Mouse (Mus musculus): ENCODE measurements around the gene Slc12a8.

The Slc12a8 gene

DNA sequence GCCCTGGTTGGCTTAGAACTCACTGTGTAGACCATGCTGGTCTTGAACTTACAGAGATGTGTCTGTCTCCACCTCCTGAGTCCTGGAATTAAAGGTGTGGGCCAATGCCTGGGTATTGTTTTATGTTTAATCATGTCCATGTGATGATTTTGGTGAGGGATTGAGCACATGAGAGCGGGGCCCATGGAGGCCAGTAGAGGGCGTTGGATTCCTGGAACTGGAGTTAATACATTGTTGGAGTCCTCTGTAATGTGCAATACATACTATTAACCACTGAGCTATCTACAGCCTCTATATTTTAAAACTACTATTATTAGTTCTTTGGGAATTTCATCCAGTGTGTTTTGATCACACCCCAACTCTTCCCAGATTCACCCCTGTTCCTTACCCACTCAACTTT lies 27.2 kb downstream of the Slc12a8 start:
- no peak for DNase-seq

DNA sequence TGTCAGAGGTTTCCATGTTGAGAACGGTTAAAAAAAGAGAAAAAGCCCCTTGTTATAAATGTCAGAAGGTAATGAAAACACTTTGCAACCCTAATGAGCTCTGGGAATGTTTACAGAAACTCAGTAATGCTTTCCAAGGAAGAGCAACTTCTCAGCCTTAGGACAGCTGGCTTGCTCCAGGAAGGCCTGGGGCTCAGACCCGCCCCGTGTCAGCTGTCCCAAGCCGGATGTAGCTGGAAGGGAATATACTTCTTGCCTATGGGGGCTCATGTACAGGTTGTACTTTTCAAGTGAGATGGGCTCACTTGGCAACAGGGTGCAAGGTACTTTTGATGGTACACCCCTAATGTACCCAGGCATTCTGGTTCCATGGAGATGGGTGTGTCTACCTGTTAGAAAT lies 28.4 kb downstream of the Slc12a8 start:
- no peak for DNase-seq

DNA sequence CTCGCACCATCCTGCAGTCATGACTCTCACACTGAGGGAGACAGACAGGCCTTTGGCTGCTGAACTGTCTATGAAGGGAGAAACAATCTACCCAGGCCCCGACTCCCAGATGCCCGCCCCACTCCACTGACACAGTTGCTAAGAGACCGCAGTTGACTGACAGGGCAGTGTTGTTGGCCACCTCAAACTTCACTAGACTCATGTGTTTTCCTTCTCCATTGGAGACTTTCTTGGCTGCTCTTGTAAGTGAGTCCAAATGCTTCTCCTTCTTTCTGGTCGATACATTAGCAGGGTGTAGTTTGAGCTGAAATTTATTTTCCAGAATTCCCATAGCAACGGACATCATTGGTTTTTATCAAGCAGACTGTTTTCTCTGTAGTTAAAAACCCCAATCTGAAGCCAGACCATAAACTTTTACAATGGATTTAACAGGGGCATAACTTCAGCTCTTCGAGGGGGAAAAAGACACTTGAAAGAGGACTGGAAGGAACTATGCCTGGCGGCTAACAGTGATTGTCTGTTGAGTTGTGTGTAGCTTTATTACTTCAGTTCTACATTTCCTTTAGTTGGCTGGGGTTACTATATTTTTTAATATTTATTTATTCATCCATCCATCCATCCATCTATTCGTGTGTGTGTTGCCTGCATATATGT lies 36.7 kb downstream of the Slc12a8 start:
- peak in 1 of 2 experiments; percentile 48 for DNase-seq

DNA sequence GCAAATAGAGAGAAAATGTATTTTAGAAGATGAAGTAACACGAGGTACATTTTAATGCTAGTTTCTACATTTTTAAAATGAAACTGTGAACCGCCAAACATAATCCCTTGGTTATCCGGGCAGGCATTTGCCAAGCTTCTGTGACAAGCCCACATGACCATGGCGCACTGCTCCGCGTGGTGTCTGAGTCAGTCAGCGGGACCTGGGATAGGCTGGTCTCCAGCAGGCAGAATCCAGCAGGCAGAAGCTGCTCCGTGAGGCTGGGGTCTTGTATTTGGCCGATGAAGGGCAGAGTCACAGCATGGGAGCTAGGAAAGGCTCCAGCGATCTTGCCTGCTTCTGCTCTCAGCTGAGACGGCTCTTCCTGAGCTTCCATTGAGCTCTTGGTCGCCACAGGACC lies 41.0 kb downstream of the Slc12a8 start:
- no peak for DNase-seq

DNA sequence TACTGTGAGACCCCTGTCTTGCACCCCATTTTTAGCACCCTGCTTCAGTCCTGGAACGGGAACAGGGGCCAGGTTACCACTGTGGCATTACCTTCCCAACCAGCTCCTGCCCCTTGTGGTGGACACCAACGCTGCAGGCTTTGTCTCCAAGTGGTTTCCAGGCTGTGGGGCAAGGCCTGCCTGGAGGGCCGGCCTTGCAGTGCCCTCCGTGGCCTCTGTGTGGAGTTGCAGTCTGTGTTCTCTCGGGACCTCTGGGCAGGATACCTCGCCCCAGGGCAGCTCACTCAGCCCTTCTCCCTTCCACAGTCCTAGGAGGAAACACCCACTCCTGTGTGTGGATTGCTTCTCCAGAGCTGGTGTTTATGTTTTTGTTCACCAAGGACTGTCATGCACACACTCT lies 43.2 kb downstream of the Slc12a8 start:
- peak; percentile 90 to 93 for DNase-seq

DNA sequence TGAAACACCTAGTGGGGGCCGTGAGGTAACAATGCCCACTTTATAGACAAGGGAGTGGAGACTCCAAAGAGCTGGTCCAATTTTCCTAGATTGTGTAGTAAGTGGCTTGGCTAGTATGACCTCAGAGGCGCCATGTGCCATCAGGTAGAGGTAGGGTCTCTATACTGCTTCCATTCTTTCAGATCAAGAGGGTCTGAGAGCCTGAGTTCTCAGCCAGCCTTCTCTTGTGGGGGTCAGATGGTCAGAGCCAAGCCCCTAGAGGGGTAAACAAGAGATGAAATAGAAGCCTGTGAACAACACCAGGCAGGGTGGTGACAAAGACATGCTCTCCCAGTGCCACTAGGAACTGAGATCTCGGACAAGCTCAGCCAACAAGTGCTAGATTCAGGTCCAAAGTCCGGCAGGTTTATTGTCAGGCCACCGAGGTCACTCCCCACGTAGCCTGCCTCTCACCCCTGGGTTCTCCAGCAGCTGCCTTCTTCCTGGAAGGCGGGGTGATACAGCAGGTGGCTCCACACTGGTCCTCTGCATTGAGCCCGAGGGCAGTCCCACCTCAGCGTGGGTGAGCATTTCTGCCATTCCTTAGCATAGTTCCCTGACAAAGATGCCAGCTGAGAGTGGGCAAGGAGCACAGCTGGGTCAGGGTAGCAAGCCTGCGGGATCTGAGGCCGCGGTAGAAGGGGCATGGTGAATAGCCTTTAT lies 44.3 kb downstream of the Slc12a8 start:
- no peak for DNase-seq

DNA sequence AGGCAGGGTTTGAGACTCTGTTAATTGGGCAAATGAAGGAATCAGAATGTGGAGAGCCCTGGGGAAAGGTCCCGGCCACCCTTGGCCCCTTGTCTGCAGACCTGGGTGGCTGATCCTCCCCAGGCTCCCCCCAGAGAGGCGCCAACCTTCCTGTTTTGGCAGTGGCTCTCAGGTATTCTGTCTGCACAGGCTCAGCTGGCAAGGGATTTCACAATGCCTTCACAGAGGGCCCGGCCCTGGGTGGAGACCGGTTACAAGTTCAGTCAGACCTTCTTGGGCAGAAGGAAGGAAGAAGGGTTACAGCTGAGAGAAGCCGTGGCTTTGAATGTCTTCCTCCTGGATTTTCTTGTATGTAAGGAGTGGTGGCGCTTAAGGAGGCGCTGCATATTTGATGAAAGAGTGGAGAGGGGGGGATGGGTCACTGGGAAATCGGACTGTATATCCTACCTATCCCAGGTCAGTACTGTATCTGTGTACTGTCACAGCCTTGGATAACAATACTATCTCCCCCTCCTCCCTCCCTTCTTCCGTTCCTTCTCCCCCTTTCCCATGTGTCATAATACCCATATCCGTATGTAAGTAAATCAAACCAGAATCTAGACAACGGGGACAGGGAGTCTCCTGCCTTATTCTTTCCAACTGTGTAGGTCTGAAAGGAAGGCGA lies 45.9 kb downstream of the Slc12a8 start:
- peak in 1 of 2 experiments; percentile 54 for DNase-seq

DNA sequence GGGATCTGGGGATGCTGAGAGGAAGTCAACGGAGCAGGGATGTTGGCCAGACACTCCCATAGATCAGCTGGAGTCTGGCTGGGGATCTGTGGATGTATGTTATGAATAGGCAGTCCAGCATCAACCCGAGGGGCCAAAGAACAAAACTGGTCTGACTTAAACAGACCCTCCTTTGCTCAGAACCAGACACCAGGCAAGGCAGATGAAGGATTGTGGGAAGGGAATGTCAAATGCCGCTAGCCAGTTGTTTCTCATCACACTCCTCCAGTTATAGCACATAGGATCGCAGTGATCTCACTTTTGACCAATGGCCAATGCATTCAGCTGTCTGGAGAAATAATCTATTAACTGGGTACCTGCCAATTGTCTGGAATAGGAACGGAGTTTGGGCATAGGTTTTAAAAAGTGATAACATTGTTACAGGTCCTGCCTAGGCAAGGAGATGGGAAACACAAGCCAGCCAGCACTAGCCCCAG lies 46.4 kb downstream of the Slc12a8 start:
- peak in 1 of 2 experiments; percentile 51 for DNase-seq

DNA sequence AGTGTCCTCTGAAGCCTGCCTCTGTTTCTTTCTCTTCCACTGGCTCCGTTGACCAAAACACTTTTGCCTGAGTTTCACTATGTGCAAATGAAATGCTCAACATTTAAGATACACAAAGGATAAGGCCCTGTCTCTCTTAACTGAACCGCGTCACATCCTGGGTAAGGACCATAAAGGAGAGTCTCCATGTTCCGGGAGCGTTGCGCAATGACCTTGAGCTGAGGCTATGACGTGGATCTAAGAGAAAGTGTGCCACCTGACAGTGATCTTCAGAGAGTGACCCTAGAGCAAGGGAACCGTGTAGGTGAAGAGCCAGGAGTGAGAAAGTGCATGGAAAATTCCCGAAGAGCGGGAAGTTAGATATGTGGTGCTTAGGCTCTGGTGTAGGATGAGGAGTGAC lies 49.3 kb downstream of the Slc12a8 start:
- DNase-seq: no peak

DNA sequence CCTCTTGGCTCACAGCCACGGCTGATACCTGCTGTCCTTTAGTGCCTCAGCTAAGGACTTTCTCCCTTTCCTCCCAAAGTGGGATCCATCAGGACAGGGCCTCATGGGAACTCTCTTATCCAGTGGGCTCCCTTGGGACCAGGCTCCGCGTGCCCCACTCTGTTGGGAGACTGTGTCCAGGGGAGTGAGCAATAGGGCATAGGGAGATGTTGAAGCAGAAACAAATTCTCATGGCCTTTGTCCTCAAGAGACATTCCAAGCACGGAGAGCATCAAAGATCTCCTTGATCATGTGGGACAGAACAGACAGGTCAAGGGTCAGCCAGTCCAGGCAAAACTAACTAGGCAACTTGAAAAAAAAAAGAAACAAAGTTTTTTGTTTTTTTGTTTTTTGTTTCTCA lies 50.6 kb downstream of the Slc12a8 start:
- DNase-seq: no peak

DNA sequence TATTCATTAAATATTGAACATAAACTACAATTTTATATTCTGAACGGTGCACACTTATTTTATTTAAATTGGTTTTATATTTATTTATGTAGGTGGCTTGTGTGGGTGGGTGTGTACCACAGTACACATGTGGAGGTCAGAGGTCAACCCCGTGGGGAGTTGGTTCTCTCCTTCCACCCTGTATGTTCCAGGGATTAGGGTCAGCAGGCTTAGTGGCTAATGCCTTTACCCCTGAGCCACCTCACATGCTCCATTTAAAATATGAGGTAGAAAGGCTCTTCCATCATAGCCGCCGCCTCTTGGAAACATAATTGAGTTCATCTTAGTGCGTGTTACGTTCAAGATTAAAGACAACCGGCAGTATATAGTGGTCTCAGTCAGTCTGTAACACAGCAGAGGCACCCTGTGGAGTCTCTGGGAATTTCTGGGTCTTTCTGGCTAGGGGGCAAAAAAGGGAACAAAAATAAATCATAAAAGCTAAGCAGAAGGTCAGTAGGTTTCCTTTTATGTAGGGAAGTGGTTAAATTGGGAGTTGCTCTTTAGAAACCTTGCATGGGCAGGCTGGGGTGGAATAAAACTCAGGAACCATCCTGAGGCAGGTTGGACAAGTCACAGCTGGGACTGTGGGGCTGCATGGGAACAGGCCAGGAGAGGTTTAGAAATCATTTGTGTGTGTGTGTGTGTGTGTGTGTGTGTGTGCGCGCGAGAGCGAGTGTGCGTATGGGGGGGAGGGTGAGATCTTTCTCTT lies 51.3 kb downstream of the Slc12a8 start:
- no peak for DNase-seq

DNA sequence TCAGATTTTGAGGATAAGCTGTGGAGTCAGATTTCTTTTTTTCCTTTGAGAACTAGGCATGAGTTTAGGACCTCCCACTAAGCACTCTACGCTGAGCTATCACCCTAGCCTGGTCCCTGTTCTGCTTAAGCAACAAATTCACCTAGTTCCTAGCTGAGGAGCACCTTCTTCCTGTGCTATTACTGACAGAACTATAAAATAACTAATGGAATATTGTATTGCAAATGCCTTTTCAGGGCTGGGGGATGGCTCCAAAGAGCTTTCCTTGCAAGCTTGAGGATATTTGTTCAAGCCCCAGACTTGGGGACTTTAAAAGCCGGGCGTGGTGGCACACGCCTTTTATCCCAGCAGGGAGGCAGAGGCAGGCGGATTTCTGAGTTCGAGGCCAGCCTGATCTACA lies 55.5 kb downstream of the Slc12a8 start:
- DNase-seq: no peak

DNA sequence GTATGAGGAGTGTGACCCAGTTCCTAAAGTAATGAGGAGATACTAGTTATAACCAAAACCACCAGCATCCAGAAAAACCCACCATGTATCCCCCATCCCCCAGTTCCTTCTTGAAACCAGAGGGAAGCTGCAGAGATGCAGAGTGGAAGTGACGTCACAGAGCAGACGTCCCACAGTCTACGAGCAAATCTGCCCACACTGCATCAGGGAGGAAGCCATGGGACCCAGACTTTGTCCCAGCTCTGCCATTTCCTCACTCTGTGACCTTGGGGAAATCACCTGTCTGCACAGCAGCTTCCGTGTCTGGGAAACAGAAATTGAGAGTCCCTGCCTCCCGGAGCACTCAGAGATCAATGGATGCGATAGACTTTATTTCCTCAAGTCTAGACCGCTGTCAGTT lies 56.6 kb downstream of the Slc12a8 start:
- DNase-seq: no peak

DNA sequence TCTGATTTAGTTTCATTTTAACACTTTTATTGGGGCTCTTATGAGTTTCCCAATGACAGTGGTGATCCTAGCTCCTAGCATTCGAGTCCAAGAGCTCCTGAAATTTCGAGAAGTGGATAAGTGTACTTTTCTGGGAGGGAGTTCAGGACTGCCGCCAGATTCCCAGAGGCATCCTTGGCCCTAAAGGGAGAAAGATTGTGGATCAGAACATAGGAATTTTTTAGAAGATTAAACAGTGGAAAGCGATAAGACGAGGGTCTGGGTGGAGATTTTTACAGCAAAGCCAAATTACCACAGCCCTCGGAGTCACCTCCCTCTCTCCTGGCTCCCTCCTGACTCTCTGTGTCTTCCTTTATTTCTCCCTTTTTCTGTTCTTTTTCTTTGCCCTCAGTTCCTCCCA lies 58.6 kb downstream of the Slc12a8 start:
- DNase-seq: no peak

DNA sequence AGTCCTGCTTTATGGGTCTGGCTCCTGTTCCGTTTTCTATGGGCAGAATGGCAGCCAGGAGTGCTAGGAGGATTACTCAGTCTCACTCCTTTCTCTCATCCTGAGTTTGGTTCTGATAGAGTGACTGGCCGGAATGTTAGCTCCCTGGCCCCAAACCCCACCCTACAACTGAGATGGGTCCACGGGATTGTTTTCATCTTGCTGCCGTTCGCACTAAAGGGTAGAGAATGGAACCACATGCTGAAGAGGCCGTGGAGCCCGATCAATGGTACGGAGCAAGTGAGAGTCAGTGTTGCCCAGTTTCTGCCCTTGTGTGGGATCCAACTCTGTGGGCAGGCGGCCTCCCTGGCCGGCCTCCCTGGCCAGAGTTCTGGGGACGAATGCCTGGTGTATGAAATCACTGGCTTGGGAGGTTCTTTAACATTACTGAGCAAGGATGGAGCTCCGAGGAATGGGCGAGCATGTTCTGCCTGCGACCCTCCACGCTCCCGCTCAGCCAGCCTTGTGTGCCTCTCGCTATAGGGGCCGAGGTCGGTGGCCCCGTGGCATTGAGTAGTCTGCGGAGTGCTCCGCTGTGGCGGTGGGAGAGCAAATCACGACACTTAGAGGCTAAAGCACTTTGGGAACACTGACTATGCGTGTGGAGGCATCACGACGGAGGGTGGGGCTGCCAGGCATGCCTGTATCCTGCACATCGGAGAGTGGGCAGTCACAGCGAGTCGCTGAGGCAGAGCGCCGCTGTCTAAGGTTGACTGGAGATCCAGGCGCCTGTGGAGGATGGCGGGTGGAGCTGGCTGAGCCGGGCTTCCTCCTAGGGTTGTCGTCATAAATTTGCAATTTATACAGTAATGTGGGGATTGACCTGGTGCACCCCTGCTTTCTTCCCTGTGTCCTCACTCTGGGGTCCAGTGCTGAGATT lies 59.4 kb downstream of the Slc12a8 start:
- peak; percentile 52 to 69 for DNase-seq

DNA sequence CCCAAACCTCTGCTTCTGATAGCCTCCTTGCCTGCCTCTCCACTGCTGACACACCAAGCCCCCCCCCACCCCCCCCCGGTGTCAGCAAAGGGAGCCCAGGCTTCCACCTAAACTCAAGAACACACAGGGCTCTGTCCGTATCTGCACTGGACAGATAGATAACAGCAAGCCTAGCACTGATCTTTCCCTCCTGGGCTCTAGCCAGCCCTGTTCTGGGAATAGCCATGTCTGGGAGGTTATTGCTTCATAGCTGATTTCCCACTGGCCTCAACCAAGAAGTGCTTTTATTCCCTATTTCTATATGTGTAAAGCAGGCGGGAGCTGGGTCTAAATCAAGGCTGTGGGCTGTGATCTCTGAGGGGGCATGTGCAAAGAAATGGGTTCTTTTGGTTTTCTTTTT lies 61.3 kb downstream of the Slc12a8 start:
- no peak for DNase-seq

DNA sequence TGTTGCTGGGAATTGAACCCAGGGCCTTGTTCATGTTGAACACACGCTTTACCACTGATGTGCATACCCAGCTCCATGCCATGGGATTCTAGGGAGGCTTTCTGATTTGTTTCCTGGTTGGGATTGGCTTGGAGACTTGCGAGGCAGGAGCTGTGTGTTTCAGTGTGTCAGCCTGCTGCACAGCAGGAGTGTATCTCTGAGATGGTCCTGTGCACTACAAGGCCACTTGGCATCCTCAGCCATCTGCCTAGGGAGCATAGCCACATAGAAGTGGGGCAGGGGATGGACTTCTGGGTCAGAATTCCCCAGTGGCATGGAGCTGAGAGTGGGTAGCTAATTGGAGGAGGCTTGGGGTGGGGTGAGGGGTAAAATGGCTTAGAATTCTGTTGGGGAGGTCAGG lies 63.2 kb downstream of the Slc12a8 start:
- DNase-seq: no peak

DNA sequence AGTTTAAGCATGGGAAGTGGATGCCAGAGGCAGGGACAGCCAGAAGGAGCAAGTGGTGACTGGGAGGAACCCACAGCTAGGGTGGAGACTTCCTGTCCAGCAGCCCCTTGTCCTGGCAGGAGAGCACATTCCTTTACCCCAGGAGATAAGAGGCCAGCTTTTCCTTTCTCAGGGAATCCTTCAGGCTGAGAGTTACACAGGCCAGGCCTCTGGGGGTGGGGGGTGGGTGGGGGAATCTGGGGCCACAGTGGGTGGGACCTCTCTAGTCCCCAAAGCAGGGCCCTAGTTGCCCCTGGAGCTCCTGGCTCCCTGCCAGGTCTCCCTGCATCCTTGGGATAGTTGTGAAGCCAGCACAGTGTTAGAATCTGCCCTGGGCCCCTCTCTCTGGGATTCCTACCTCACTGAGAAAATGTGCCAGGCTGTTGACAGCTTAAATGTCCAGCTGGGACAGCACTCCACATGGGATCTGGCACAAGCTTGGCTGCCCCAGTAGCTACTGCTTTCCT lies 63.7 kb downstream of the Slc12a8 start:
- DNase-seq: peak; percentile 65 to 72

DNA sequence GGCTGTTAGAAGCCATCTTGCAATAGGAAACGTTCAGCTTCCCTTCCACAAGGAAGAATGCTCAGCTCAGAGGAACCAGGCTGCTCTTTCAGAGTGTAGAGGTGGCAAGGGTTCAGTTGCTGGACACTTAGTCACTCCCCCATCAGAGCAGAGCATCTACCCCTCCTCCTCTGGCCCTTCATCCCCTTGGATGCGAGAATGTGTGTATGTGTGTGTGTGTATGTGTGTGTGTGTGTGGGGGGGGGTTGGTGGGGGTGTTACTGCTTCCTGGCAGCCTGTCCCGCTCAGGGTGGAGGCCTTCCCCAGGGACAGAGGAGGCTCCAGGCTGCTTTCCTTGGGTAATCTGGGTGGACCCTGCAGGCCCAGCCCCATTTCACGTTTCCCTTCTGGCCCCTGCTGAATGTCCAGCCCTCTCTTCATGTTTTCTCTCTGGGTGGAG lies 64.6 kb downstream of the Slc12a8 start:
- DNase-seq: peak; percentile 51 to 72

DNA sequence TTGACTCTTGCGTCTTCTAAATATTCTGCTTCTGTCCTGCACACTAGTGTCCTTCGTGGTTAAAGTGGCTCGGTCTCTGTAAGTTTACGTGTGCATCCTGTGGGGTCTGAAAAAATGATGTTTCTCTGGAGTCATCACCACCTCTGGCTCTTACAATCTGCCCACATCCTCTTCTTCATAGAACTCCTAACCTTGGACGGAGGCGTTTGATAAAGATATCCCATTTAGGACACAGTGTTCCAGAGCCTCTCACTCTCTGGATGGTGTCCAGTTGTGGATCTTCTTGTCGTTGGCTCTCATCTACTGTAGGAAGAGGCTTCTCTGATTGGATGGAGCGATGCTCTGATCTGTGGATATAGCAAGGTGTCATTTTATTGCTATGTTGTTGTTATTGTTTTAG lies 65.4 kb downstream of the Slc12a8 start:
- peak in 1 of 2 experiments; percentile 0 for DNase-seq

DNA sequence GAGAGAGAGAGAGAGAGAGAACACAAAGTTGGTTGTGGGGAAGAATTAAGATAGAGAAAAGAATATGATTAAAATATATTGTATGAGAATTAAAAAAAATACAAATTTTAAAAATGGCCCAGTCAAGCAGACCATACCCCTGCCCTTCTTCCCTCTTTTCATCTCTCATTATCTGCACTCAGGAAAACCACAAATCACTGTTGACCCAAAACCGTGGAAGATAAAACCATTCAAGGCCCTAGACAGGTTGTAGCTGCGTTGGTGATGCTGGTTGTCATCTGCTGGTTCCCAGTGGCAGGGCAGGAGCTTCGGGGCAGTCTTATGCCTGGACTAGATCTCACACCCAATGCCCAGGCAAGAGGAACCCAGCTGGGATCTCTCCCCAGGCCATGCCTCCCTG lies 66.2 kb downstream of the Slc12a8 start:
- DNase-seq: no peak

All from kidney, postnatal 4 days (tissue).